Mouse (Mus musculus) layer of hippocampus, postnatal 36 days (tissue): Measurements from ENCODE around the gene Chga. TPM values are rescaled to one million over a fixed set of nuclear protein-coding genes. Genes with fewer than 3 reads are reported as not detected.

ENCODE experiments used
- DNase-seq, 2 experiments: peaks; one replicate each; pipeline ENCODE4 v3.0.0; 2022
- total RNA-seq, 2 experiments: library from RNA; stranded (reverse); gene quantifications; 2 replicates each; pipeline ENCODE4 v1.2.3; 2021

Chga gene
- total RNA-seq, 2 experiments from 2014 or later: 125 to 130 TPM

DNA sequence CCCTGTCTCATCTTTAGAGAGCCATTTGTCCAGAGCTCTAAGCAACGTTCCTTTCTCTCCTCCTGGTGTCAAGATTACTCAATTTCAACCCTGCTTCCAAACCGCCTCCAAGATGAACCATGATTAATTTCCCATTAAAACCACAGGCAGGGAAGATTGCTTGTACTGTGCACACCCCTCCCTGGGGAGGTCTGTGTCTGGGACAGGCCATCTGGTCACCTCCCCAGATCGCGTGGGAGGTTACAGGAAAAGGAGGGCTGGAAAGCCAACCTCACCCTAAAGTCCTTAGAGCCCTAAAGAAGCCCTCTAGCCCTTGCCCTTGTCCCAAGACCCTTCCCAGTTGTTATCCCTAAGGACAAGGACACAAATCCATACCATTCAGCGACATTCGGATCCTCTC lies 45.6 kb downstream of the Chga start:
- DNase-seq: no peak

GRCm38 (mm10) chr12:102601847-102602246 lies 47.1 kb downstream of the Chga start:
- no peak for DNase-seq

DNA sequence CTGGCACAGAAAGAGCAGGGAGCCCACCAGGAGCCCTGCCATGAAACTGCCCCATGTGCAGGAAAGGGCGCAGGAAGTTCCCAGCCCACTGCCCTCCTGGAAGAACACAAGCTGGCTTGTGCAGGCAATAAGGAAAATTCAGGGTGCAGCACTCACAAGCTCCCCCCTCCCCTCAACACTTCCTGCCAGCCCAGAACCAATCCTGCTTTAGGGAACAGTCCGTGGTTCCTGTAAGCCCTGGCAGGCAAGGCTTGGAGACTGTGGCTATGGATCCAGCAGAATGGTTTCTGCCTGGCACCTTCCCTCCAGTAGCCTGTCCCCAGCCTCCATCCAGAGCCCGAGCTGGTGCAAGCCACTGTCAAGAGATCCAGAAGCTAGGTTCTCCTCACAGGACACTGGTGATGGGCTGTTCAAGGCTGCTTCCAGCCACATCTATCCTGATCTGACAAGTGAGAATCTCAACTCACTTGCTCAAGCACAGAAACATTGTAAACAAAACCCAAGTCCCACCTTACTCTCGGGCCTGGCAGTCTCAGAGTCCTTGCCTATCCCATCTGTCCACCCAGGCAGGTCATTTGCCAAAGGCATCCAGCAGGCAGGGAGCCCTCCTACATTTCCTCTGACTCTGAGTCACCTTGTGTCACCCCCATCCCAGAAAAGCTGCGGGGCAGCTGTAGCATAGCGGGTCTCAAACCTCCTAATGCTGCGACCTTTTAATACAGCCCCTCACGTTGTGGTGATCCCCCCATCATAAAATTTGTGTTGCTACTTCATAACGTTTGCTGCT lies 47.7 kb downstream of the Chga start:
- no peak for DNase-seq

DNA sequence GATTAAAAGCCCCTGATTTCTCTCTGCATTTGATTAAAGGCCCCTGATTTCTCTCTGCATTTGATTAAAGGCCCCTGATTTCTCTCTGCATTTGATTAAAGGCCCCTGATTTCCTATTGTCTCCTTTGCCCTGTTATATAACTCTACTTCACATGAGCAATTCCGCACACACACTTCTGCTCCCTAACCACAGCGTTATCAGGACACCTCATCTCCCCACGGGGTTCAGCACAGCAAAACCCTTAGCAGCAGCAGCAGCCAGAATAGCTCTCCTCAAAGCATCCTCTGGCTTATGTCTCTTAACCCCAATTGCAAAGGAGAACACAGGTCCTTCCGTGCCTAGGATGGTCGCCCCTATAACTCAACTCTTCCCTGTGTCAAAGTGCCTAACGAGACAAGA lies 50.8 kb downstream of the Chga start:
- no peak for DNase-seq

DNA sequence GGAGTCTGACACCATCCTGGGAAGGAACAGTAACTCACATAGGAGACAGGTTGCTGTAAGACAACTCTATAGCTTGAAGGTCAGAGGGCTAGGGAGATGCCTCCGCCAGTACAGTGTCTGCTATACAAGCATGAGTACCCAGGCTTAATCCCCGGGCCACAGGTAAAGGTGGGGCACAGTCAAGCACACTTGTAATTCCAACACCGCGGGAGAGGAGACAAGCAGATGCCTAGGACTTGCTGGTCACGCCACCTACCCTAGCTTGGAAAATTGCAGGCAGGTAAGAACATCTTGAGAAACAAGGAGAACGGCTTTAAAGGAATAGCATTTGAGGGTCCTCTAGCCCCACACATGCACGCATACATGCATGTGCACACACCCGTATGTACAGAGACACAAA lies 52.3 kb downstream of the Chga start:
- no peak for DNase-seq

DNA sequence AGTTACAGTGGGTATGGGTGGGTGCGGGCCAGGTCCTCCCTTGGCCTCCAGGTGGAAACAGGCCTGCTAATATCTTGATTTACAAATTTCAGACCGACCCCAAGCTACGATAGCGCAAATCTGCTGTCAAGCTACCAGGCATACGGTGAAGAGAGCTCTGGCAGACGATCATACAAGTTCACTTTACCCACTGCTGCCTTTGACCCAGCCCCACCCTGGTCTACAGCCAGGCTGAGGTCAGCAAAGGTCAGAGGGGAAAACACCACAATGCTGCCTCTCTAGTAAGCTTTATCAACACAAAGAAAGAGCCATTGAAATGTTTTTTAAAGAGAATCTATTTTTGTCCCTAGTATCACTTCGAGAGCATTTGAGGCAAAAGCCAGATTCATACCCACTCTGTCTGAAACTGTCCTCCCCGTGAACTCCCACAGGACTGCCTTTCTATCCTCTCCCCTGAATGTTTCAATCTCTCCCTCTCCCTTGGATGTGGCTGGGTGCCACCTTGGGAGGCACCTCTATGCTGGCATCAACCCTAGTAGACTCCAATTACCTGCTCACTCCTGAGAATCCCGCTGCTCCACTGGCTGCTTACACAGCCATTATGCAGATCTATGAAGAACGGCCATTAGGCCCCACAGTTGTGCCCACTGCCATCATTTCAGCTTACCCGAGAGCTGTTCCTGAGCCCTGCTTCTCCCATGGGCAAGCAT lies 53.2 kb downstream of the Chga start:
- DNase-seq: no peak

GRCm38 (mm10) chr12:102610927-102611326 lies 56.2 kb downstream of the Chga start:
- DNase-seq: no peak

DNA sequence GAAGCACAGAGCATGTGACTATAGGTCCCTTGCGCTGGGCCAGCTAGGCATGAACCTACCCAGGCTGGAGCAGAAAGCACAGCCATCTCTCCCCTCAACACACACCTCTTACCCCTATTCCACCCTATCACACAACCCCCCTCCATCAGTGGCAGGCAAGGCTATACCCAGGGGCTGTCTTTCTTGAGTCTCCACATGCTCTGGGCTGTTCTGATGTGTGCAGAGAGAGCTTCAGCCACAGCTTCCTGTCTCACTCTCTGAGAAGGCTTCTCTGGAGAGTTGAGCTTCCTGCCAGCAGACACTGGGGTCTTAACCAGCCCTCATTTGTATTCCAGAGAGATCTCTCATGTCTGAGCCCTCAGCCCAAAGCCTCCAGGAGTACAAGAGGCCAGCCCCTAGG lies 57.7 kb downstream of the Chga start:
- no peak for DNase-seq

GRCm38 (mm10) chr12:102613411-102613810 lies 58.6 kb downstream of the Chga start:
- no peak for DNase-seq

Other genes with a start within 250 kb of the Chga start
- gene Lgmn, start 115.2 kb upstream of the Chga start, total RNA-seq: 10 to 100 TPM; 83.0 to 84.8 TPM
- gene Golga5, start 85.8 kb upstream of the Chga start, total RNA-seq: 10 to 100 TPM; 26.0 to 27.1 TPM
- gene Itpk1, start 150.0 kb downstream of the Chga start, total RNA-seq: 10 to 100 TPM; 64.3 to 64.8 TPM
- 10 to 100 TPM; 26.1 to 26.5 TPM for gene Moap1, start 188.7 kb downstream of the Chga start, total RNA-seq
- gene Tmem251, start 188.8 kb downstream of the Chga start, total RNA-seq: 1 to 10 TPM; 5.0 to 6.0 TPM
- gene Gm28051, start 202.8 kb downstream of the Chga start, total RNA-seq: not detected
- 10 to 100 TPM; 13.2 to 14.4 TPM for gene Gon7, start 202.8 kb downstream of the Chga start, total RNA-seq
- 10 to 100 TPM; 32.1 to 34.2 TPM for gene Ubr7, start 203.0 kb downstream of the Chga start, total RNA-seq
- 10 to 100 TPM; 15.0 to 16.9 TPM for gene Gm20604, start 203.7 kb downstream of the Chga start, total RNA-seq